Mouse (Mus musculus): Measurements from ENCODE around the gene Mab21l1.
A peak's percentile ranks its signal among the peaks of the same experiment; 100 is the strongest.

Mab21l1 gene

DNA sequence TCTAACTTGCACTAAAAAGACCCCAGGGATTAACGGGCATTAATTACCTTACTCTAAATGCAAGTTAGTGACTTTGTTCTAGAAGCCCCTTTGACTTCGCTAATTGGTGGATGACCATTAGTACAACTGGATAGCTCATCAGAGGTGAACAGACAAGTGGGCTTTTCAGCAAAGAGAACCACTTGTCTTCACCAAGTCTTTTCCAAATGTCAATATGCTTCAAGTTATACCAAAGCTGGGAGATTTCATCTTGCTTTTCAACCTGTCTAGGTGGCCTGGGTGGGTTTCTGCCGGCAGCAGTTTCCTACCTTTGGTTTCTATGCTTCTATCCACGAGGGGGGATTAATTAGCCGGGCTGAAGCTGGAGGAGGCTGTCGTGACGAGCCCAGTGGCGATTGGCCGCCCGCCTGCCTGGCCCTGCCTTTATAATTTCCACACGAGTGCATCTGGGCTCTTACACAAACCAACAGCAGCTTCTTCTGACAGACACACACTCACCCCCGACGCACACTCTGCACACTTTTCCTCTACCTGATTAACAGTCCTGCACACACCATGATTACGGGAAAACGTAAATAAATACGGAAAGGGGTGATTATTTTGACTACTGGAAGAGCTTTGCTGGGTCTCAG lies at the start of gene Mab21l1:
Mab21l1 (plus strand) TSS at position 455 of the 632 bp plus-strand sequence.
- no peak for DNase-seq (ENCODE audit: low spot score in 2 of 2)

DNA sequence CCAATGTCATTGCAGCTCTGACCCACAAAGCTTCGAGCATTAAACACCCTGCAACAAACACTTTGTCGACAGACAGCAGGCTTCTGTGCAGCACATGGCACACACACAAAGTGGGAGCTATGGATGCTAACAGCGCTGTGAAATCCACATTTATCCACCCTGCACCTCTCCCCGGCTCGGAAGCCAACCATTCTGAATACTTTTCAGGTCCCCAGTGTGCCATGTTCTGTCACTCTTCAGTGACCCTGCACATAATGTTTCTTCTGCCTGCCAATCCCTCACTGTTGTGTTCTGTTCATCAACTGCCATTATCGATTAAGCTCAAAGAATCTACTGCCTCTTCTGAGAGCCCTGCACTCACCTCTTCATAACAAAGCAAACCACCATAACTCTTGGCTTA lies 48.6 kb upstream of the Mab21l1 start:
- no peak for DNase-seq (ENCODE audit: low spot score in 2 of 2)

DNA sequence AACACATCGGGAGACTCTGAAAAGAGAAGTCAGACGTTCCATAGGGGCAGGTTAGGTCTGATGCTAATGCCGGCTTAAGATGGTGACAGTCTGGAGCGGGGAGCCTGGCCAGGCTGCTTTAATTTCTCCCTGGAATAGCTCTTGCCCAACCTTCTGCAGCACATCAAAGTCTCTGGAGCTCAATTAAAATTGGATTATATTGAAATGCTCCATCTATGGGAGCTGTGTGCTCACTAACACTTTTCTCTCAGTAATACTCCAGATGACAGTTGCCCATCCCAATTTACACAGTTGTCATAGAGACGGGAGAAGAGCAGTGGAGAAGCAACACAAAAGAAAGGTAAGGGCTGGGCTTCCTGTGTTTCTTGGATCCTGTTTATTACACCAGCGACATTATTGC lies 40.9 kb upstream of the Mab21l1 start:
- no peak for DNase-seq (ENCODE audit: low spot score in 2 of 2)

DNA sequence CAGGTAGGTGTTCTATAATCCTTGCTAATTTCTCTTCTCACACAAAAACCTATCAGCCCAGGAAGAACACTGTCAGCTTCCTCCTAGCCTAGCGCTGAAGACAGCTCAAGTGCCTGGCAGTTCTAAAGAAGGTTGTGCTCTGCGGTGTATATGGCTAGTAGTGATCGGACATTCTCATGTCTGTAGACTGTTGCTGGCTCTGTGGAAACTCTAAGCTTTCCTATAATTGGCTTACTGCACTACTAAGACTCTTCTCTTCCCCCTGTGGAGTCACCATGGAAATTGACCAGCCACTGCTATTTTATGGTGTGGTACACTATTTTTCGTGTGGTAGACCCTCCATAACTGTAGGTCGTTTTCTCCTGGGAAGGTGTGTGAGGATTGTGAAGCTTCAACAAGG lies 40.1 kb upstream of the Mab21l1 start:
- no peak for DNase-seq (ENCODE audit: low spot score in 2 of 2)

DNA sequence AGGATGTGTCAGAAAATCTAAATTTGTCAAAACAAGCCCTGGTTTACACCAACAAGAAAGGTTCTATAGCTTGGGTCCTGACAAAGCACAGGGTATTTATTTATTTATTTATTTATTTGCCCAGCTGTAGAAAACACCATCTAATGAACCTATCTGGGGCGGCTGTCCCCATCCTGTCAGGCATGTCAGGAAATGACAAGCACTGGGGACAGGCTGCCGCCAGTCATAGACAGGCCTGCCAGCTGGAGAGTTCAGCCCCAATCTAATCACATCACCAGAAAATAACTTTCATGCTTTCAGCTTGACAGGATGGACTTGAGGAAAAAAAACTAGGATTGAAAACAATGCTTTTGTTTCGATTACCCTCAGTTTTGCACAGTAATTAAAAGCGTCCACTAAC lies 39.7 kb upstream of the Mab21l1 start:
- no peak for DNase-seq (ENCODE audit: low spot score in 2 of 2)

DNA sequence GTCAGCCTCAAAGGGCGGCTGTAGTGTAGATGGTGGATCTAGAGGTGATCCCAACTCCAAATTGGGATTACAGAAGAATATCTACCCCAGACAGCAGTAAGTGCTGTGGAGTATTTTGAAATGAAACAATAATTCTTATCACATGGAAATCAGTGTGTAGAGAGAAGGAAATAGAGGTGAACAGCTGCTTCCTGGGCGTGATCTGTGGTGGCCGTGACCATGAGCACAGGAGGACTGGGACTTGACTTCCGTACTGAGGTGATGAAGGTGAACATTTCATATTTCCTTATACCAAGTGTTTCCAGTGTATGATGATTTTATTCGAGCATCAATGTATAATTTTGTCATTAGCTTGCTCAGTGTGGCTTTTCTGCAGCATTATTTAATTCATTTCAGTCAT lies 38.4 kb upstream of the Mab21l1 start:
- DNase-seq (ENCODE audit: low spot score in 2 of 2), result peak in 1 of 2 experiments; percentile 1

DNA sequence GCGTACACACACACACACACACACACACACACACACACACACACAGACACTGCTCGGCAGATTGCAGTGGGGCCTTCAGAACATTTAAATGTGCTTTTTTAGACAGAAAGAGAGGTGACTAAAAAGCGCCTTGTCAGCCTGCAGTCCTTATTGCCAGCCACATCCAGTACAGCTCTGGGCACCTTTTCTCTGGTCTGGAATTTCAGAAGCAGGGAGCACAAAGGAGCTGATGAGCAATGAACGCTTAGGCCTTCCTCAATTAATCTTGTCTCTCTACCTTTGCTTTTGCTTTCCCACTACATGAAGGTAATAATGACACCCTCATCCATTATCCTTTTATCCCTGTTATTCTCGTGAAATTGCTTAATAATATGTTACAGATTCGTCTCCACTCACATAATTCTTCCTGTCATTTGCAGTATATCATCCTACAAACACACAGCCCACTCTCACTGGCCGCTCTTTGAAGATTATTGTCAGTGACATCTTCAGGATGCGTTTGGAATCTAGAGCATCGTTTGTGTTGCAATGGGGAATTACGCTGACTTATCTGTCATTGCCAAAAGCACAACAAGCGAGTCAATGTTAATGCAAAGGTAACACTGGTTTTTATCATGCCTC lies 31.8 kb upstream of the Mab21l1 start:
- DNase-seq (ENCODE audit: low spot score in 2 of 2), result no peak

DNA sequence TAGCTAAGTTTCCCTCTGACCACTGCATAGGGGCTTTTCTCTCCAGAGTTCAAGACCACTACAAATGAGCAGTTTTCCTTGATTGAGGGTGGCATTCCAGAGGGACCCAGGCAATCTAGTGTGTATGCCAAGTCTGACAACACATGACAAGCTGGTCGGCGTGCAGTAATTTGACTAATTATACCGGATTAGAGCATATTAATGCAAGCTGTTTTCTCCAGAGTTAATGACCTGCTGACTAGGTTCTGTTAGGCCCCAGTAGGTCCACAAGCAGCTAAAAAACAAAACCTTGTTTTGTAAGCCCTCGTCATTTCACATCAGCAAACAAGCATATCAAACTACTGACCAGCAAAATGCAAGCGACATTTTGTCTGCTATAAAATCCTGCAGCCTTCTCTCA lies 30.9 kb upstream of the Mab21l1 start:
- no peak for DNase-seq (ENCODE audit: low spot score in 2 of 2)

DNA sequence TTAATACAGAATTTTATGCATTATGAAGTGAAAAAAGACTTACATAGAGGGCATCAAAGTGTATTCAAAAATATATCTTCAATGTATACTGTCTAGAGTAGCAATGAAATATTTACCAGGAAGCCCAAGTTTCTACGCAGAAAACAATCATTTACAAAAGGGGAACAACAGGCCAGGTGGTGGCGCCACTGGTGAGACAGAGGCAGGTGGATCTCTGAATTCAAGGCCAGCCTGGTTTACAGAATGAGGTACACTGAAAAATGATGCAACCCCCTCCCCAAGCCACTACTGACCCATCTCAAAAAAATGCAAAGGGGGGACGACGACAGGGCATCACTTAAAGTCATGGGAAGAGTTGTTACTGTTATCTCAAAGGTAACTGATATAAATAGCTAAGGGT lies 29.8 kb upstream of the Mab21l1 start:
- no peak for DNase-seq (ENCODE audit: low spot score in 2 of 2)

DNA sequence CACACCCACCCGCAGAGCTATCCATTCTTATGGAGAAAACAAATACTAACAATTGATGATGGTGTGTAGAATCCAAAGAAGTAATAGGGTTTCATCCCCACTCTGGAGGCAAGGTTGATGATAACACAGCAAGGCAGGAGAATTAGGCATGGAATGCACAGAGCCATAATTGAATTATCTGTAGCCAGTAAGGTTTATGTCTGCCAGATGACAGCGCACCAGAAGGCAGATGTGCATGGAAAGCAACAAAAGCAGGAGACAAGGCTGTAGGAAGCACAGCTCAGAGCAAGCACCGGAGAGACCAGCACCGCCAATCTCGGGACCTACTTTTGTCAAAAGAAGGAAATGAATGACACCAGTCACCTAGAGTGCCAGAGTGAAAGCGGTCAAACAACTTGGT lies 28.4 kb upstream of the Mab21l1 start:
- DNase-seq (ENCODE audit: low spot score in 2 of 2), result no peak

DNA sequence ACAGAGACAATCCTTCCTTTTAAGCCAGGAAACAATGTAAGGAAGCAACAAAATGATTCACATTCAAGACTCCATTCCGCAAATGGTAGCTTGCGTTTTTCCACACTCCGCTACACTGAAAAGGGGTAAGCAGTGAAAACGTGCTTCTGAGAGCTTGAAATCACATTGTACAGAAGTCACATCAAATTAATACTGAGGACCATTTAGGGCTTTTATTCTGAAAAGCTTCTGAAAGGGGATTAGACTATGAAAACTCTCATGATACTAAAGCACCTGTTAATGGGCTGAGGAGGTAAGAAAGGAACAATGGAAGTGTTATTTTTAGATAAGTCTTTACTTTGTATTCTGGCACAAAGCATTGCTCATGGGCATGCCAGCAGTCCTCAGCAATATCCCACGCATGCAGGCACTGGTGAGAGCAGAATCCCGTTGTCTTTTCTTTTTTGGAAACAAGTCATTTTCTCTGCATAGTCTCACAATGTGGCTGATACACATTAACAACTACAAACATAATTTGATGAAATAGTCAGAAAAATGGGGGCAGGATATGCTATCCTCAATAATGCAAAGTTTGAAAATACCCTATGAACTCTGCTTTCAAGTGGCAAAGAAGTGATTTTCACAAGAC lies 27.2 kb upstream of the Mab21l1 start:
- DNase-seq (ENCODE audit: low spot score in 2 of 2), result no peak

DNA sequence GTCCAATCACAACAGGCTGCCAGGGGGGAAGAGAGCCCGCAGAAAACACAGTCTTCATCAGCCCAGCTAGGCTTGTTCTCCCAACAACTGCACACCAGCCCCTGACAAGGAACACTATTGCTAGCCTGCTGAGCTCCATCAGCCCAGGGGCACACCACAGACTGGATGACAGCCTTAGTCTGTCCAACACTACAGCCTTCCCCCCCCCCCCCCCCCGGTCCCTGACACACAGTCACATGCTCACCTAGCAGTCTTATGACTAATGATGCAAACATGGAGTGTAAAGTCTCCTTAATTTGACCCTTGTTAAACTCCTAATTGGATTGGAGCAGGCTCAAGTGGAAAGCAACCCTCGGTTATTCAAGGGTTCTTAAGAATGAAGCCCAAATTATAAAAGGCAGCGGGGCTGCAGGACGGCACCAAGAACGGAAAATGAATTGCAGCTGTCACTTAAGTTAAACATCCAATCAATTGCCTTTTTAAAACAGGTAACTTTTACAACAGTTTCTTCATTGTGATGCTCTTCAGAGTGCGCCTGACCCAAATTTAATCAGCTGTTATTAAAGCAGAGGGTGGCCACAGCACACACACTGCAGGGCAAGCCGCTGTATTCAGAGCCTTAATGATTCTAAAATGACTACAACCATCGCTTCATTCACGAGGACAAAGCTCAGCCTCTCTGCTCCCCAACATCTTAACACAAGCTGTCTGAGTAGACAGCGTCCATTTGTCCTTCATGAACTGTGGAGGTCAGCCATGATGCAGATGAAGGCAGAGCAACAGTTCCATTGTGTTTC lies 26.3 kb upstream of the Mab21l1 start:
- DNase-seq (ENCODE audit: low spot score in 2 of 2), result no peak

DNA sequence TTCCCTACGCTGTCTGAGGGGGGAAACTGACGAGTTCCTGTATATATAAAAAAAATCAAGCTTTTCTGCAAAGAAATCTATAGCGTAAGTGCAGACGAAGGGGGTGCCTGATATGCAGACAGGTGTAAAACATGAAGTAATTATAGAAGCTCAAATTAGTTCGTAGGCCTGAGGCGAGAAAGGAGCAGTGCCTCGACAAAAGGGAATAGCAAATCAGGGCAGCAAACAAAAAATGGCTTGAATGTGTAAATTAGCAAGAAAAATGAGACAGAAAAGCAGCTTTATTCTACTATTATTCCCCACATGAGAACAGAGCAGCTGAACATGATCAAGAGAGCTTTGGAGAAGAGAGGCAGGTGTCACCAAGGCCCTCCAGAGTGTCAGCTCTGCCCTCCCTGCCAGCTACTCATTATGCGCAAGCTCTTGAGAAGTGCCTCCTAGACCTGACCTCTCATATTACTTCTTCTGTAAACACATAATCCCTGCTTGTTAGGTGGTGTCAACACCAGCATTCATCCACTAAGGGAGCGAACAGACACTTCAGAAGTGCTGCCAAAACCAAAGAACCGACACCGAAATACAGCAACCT lies 25.6 kb upstream of the Mab21l1 start:
- DNase-seq (ENCODE audit: low spot score in 2 of 2), result no peak

DNA sequence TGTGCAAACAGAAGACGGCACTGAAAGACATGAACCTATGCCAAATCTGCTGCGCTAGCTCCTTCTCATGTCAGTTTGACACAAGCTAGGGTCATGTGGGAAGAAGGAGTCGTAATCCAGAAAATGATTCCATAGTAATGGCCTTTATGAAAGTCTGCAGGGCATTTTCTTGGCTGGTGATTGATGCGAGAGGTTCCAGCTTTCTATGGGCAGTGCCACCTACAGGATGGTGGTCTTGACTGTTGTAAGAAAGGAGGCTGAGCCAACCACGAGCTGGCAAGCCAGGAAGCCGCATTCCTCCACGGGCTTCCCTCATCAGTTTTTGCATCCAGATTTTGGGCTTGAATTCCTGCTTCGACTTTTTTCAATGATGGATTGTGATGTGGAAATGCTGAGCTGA lies 24.0 kb upstream of the Mab21l1 start:
- no peak for DNase-seq (ENCODE audit: low spot score in 2 of 2)

DNA sequence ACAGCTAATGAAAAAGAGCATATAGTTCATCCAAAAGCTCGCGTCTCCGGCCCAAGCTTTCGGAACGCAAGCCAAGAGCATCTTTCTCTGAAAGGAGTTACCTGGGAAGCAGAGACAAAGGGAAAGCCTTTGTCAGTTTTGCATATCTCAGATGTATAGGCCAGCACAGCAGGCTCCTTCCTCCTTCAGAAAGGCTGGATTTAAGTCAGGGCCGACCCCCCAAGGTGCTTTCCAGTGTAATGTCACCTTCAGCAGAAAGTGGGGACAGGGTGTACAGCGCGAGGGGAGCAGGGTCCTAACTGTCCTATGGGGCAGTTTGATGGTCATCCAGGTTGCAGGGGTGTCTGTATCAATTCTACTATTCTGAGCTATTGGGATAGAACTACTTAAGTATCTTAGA lies 18.7 kb upstream of the Mab21l1 start:
- DNase-seq (ENCODE audit: low spot score in 2 of 2), result no peak

DNA sequence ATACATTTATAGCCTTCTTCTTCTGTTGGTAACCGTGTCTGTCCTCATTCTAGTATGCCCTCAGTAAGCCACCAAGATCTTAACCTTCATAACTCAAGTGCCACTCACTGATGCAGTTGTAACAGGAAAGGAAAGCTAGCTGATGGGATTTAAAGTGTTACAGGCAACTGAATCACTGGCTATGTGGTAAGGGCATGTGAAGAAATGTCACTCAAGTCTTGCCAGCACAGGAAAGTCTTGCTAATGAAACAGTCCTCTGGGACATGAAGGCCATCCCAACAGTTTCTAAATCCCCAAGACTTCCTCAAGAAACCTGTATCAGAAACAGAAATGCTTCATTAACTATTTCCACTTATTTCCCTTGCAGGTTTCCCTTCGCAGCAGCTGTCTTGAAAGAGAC lies 13.7 kb upstream of the Mab21l1 start:
- no peak for DNase-seq (ENCODE audit: low spot score in 2 of 2)

DNA sequence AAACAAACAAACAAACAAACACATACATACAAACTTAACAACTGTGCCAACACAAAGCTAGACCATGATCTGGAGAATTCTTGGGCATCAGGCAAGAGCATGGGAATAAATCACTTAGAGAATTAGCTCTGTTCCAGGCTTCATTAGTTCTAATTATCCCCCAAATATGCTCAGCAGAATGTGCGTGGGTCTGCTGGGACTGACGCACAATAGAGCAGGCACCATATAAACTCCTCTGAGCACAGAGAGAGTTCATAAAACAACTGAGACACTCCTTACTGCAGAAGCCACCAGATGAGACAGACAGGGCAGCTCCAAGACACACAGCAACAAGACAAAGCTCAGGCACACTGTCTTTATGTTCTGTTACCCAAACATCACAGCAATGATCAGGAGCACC lies 13.0 kb upstream of the Mab21l1 start:
- DNase-seq (ENCODE audit: low spot score in 2 of 2), result no peak

DNA sequence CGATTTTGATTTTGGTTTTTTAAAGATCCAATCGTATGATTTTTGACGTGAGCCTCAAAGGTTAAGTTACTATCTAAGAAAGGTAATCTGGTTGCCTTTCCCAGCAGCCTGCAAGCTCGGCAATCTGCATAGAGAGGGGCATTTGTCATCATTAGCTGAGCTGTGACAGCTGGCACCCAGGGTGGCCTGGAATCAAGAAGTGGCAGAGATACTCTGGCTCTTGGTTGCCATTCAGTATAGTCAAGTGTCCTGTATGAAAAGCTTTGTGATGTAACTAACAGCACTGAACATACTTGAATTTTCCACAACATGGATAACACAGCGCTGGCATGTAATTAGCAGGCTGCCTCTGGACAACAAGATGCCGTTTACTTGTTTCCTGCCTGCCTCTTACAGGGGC lies 8.1 kb upstream of the Mab21l1 start:
- no peak for DNase-seq (ENCODE audit: low spot score in 2 of 2)

DNA sequence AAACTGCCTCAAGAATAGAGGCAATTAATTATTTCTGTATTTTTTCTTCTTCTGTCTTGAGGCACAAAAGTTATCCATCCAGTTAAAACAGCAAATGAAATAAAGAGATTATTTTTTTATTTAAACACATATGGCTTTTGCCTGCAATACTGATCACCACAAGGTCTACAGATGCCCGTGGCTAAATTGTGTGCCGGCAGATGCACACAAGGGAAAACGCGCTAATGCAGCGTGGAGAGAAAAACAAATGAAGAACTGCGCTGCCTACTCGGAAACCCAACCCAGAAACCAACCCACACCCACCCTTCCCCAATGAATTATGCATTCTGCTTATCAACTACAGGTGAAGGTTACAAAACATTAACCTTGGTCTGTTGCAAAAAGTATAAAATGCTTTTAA lies 7.1 kb upstream of the Mab21l1 start:
- no peak for DNase-seq (ENCODE audit: low spot score in 2 of 2)

DNA sequence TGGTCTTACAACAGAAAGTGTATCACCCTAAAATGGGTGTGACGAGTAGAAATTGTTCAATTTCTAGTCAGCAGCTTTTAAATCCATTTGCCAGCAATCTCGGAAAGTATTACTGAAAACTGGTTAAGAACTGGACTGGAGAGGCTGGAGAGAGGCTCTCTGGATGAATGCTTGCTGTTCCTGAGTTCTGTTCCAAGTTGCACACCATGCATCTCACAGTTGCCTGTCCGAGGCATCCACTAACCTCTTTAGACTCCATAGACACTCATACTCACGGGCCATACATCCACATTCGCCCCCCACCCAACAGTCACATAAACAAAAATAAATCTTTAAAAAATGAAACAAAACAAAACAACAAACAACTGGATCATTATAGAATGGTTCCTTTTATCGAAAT lies 6.6 kb upstream of the Mab21l1 start:
- no peak for DNase-seq (ENCODE audit: low spot score in 2 of 2)

DNA sequence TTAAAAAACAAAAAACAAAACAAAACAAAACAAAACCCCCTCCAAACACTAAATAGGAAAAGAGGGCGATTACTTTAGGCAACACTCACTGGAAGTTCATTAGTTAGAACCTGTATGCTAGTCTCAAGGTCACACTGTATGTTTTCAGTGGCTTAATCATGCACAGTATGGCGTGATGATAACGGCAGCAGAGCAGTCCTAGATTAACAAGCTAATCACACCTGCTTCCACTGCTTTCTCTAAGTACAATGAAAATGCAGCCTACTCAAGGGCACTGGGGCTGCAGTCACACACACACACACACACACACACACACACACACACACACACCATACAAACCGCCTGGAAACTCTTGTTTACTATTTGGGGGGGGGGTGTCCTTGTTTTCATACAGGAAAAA lies 4.8 kb upstream of the Mab21l1 start:
- no peak for DNase-seq (ENCODE audit: low spot score in 2 of 2)

Data from natural killer cell, adult 2 months (primary cell).